16 mouse cellular contexts compared by ENCODE assay signal in the genomic region with DNA sequence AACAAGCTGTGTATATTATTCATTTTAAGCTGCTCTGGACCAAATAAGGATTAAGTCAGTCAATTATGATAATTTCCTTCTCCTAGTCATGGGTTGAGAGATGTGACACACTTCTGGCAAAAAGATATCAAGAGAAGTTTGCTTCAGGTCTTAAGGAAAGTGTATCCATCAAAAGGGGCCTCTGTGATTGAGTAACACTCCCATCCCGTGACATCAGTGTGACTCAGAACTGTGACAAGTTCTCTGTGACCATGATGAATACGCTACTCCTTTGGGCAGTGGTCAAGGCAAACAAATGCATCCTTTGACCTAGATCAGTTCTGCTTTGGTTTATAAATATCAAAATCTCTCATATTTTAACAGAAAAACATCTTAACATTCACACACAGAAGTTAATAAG.
"Had no signal": no experiment of that assay in that cellular context is flagged by ENCODE, and none has a peak within 500 bp of the region (broad histone marks: within the 10 kb centered on the region; RNA-seq: fewer than 3 reads in every experiment).

No protein-coding gene starts in this region.

- H3K27me3 ChIP-seq: liver, embryonic 13.5 days; midbrain, embryonic 13.5 days; neural tube, embryonic 12.5 days; neural tube, embryonic 15.5 days had no signal

- H3K4me1 ChIP-seq: liver, embryonic 13.5 days; midbrain, embryonic 13.5 days; neural tube, embryonic 12.5 days; neural tube, embryonic 15.5 days had no signal

- H3K9me3 ChIP-seq: liver, embryonic 13.5 days; midbrain, embryonic 13.5 days; neural tube, embryonic 12.5 days; neural tube, embryonic 15.5 days had no signal

- H3K4me3 ChIP-seq: left cerebral cortex, adult 2 months; liver, embryonic 13.5 days; midbrain, embryonic 13.5 days; neural tube, embryonic 12.5 days; neural tube, embryonic 15.5 days had no signal

- H3K9ac ChIP-seq: liver, embryonic 13.5 days; midbrain, embryonic 13.5 days; neural tube, embryonic 12.5 days; neural tube, embryonic 15.5 days had no signal

- ATAC-seq: midbrain, embryonic 13.5 days had no signal

- DNase-seq: kidney, postnatal 10 days; kidney, postnatal 36 days; layer of hippocampus, postnatal 36 days; liver, embryonic 13.5 days; lung, adult 2 months; right cerebral cortex, adult 18-20 months; right cerebral cortex, postnatal 14 days; right cerebral cortex, postnatal 4 days; thymus, adult 2 months; thymus, postnatal 25 days had no signal

- H3K4me2 ChIP-seq: liver, embryonic 13.5 days; midbrain, embryonic 13.5 days; neural tube, embryonic 12.5 days; neural tube, embryonic 15.5 days had no signal

- H3K36me3 ChIP-seq: liver, embryonic 13.5 days; midbrain, embryonic 13.5 days; neural tube, embryonic 12.5 days; neural tube, embryonic 15.5 days had no signal

- H3K27ac ChIP-seq: left cerebral cortex, adult 2 months; liver, embryonic 13.5 days; macrophage; midbrain, embryonic 13.5 days; neural tube, embryonic 12.5 days; neural tube, embryonic 15.5 days; stomach, postnatal 0 days had no signal
